Mouse (Mus musculus) left cerebral cortex, postnatal 36 days (tissue): Measurements from ENCODE around the gene Glt6d1. TPM values are rescaled to one million over a fixed set of nuclear protein-coding genes. Genes with fewer than 3 reads are reported as not detected.

Experiments
- DNase-seq, 2 experiments: peaks; one replicate each; pipeline ENCODE4 v3.0.0; 2021 to 2022; ENCODE audit warnings: low spot score in 2 of 2, mixed read lengths in 1 of 2
- intact Hi-C: fragments of 180-260 bp; cut with DNase I; formaldehyde crosslinking; loops from one replicate; pipeline ENCODE4 v1.15.1; 2025
- total RNA-seq, 2 experiments: library from RNA; stranded (reverse); gene quantifications; 2 replicates each; pipeline ENCODE4 v1.2.3; 2021

Gene Glt6d1
- total RNA-seq, 2 experiments from 2014 or later, result not detected

DNA sequence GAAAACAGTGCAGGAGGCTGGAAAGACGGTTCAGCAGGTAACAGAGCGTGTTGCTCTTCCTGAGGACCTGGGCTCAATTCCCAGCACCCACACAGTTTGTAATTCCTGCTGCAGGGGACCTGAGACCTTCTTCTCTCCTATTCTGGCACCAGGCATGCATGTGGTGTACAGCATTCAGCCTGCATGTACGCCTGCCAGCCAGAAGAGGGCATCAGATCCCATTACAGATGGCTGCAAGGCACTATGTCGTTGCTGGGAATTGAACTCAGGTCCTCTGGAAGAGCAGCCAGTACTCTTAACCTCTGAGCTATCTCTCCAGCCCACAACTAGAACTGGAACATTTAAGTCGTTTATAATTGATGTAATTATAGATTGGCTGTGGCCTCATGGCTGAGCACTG, 2.3 kb downstream of the Glt6d1 start:
- intact Hi-C loops, result no loop called here
- DNase-seq, result no peak

DNA sequence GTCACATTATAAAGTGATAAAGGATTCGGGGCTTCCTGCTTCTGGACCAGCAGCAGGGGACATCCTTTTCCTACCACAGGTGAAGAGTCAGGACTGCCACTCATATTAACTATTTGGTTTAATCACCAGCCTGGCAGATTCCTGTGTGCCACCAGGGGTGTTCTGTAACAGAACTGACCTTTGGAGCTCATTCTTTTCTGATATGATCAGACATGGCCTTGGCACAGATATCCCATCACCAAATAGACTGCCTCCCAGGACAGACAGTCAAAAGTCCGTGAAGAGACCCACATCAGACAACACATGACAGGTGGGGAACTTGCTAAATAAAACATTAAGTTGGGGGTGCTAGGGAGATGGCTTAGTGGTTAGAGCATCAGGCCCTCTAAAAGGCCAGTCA, 3.9 kb downstream of the Glt6d1 start:
- DNase-seq, result no peak
- intact Hi-C loops, result no loop called here

DNA sequence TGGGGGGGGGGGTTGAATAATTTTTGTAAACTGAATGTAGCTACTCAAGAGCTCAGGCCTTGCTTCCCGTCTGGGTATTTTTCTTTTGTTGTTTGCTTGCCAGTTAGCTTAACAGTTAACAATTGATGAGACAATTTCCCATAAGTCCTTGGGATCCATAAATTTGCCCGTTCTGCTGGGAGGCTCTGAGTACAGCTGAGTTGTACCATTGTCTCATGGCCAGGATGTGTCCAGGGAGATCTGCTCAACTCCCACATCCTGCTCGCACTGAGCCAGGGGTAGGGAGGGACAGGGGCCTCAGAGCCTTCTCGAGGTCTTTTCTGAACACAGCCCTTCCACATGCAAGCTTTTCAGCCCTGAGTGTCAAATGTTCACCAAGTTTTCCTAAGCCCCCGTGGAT, 17.6 kb downstream of the Glt6d1 start:
- DNase-seq, result no peak
- intact Hi-C loops, result no loop called here

DNA sequence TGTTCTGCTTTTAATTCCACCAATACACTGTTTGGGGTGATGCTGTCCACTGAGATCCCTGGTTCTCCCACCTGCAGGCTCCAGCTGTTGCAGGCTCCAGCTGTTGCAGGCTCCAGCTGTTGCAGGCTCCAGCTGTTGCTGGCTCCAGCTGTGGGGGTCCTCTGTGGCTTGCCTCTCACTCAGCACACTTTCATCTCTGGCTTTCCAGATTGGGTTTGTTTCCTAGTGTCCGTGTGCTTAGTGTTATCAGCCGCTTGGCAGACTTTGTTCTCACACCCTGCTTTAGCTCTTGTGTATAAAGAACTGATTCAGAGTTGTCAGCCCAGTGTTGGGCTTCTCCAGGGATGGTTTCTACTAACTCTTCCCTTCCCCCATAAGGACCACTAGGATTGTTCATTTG, 18.0 kb downstream of the Glt6d1 start:
- intact Hi-C loops, result no loop called here
- no peak for DNase-seq

DNA sequence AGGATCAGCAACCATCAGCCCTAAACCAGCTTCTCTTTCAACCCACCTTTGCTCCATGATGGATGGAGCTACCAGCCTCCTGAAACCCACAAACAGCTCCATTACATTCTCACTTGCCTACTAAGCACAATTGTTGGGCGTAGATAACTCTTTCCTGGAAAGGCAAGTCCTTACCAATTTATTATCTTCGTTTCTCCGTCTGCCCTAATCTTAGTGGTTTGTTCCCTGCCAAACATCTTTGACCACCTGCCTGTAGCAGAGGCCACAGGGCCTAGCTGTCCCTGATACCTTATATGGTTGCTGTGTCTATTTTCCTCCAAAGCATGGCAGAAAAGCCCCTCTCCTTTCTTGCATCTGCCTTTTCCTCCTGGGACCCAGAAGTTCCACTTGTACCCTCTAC, 26.6 kb downstream of the Glt6d1 start:
- intact Hi-C loops, result no loop called here
- no peak for DNase-seq

DNA sequence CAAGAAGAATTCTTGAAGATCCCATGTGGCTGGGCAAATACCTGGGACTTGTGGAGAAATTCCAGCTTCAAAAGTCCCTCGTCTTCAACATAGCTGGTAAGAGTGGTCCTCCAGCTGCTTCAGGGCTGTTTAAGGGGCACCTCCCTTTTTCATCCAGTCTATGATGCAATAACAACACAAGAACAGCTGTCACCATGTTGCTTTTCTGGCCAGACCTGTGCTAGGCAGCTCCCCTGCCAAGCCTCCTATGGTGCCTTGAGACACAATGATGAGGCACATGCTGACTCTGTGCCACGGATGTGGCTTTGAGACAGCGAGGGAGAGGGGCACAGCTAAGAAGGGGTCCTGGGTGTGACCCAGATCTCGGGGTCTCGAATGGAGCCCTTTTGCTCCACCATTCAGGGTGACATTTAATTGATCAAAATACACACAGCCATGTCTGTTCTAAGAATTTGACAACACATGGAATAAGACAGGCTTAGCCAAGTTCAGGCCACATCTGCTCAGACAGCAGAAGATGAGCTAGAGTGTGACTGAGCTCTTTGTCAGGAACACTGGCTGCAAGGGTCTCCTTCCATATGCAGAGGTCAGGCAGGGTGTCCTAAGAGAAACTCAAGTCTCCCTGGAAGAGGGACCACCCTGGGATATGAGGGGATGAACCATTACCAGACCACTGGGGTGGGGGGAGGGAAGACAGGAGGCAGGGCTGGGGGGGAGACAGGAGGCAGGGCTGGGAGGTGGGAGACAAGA, 29.9 kb downstream of the Glt6d1 start:
- intact Hi-C loops, result no loop called here
- DNase-seq, result no peak

DNA sequence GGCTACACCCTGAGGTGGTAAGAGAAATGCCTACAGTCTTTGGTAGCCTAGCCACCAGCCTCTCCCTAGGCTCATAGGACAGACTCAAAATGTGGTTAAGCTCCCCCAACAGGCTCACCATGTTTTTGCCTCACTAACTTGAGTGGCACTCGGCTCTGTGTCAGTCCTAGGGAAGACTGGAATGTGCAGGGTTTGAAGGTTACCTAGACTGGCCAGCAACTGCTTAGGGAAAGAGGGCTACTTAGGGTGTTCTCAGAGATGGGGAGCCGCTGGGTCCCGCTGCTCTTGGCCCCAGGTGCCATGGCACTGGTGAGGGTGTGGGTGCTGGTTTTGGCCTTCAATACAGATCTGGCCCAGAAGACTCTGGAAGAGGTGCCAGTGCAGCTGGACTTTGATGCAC, 33.7 kb downstream of the Glt6d1 start, which contains the start of gene Gm13539:
Gm13539 (plus strand) TSS at position 301 of the 400 bp plus-strand sequence.
- intact Hi-C loops, result no loop called here
- DNase-seq, result no peak

DNA sequence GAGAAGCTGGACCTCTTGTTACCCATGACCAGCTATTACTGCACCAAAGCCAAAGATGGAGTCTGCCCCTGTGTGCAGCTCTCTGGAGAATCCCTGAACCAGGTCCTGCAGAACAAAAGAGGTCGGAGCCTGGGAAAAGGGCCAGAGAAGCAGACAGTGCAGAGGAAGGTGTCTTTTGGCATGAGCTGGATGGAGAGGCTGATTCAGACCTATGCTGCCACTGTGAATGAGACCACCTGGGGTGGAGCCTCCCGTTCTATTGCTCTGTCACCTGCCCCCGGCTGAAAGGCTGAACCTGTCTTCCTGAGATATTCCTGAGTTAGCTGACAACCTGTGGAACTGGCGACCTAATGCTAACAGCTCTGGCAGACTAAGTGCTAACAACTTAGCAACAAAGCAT, 34.7 kb downstream of the Glt6d1 start:
- intact Hi-C loops, result no loop called here
- DNase-seq, result no peak

DNA sequence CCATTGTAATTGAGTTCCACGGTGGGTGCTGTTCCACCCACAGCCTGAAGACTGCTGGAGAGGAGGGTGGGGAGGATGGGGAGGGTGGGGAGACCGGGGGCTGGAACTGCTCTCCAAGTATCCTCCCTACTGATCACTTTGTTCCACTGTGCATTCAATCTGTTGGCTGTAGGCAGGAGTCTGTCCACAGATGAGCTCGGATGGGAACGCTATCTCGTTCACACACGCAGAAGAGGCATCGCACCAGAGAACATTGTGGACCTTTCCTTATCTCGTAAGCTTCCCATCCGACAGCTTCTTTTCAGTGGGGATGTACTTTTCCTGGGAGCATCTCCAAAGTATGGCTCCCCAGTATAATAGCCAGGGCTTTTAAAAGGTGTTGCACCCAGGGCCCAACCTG, 36.6 kb downstream of the Glt6d1 start:
- no peak for DNase-seq
- intact Hi-C loops, result no loop called here

DNA sequence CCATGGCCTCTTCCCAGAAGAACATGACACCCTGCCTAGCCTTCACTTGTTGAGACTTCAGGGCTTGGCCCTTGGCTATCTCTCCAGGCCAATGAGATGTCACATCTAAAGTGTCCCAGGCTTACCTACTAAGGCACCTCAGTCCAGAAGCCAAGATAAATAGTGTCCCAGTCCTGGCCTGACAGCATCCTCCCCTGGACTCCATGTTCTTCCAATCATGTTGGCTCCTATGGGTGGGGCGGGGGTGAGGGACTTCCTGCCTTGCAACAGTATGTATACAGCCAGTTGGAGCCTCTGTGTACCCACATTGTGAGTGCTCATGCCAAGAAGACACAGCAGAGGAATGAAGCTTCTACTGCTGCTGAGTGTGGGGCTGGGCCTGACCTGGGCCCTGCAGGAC, 38.9 kb downstream of the Glt6d1 start, which contains the start of gene Lcn11:
Lcn11 (plus strand) TSS at position 301 of the 400 bp plus-strand sequence.
- no peak for DNase-seq
- intact Hi-C loops, result no loop called here

DNA sequence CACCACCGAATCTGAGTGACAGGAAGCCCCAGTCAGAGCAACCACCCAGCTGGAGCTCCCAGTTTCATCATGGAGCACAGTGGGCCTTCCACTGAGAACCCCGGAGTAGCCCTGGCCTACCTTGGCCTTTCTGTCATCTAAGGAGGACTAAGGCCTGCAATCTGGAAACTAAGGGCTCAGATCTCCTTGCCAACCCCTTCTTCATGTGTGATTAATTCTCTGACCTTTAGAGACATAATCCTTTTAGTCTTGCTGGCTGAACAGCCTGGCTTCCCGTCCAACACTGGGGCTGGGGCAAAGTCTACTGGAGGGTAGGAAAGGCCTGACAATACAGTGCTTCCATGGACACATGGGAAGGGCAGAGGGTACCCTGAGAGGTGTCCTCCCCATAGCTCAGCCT, 39.7 kb downstream of the Glt6d1 start:
- intact Hi-C loops, result no loop called here
- no peak for DNase-seq

DNA sequence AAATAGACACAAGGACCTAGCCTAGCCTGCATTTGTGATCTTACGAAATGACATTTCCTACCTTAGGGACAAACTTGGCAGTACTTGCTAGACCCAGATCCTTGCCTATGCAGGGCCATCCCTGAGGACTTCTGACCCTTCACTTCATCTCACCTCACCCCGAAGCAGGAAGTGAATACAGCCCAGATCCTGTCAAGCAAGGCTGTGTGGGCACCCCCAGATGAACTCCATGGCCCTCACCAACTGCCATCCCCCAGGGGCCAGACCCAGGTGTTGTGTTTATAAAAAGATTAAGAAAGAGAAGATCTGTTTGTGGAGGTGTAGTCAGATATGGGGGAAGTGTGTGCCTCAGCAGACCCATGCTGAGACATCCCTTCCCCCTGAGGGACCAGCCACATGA, 41.0 kb downstream of the Glt6d1 start:
- intact Hi-C loops, result no loop called here
- DNase-seq, result no peak

DNA sequence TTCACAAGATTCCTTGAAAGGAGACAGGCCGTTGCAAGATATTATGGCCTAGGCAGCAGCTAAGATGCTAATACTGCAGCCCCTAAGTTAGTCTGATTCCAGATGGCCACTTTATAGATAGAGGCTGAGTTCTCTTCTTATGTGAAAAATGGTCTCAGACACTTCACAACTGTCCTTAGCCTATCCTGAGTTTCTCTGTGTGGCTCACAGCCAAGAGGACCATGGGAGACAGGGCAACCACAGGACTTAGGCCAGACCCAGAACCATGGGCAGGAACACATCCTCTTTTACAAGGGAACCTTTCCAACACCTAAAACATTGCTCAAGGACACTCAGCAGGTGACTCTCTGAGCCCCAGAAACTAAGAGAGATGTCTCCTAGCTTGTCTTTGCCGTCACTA, 42.1 kb downstream of the Glt6d1 start:
- intact Hi-C loops, result no loop called here
- no peak for DNase-seq

DNA sequence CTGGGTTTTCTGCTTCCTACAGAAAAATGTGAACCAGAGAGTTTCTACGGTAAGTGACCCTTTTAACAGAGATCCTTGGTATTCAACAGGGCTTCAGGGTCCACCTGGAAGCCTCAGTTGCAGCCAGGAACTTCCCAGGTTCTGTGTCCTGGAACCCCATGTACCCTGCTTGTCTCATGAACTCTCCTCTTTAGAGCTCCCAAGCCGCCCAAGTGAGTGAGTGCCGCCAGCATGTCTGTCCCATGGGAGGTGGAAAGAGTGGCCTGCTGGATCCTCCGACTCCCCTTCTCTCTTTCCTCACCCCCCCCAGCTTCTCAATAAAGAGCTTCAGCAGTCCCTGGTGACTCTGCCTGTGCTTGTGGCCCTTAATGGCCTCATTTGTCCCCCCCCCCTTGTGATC, 47.9 kb downstream of the Glt6d1 start:
- no peak for DNase-seq
- intact Hi-C loops, result no loop called here

DNA sequence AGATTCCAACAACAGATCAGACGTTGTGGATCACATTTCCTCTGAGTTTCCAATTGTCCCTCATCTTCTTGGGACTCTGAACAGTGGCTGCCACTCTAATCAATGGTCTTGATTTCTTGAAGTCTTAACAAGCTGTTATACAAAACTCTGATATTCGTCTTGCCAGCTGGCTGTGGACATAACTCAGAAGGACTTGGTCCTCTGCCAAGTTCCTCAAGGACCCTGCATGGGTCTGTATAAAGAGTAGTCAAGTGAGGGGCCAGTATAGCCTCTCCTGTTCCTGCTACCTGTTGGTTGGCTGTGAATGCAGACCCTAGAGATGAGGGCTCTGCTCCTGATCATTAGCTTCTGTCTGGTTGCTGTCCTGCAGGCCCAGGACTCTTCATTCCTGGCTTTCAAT, 50.4 kb downstream of the Glt6d1 start, which contains the start of gene Lcn3:
Lcn3 (plus strand) TSS at position 301 of the 400 bp plus-strand sequence.
- intact Hi-C loops, result no loop called here
- DNase-seq, result no peak

DNA sequence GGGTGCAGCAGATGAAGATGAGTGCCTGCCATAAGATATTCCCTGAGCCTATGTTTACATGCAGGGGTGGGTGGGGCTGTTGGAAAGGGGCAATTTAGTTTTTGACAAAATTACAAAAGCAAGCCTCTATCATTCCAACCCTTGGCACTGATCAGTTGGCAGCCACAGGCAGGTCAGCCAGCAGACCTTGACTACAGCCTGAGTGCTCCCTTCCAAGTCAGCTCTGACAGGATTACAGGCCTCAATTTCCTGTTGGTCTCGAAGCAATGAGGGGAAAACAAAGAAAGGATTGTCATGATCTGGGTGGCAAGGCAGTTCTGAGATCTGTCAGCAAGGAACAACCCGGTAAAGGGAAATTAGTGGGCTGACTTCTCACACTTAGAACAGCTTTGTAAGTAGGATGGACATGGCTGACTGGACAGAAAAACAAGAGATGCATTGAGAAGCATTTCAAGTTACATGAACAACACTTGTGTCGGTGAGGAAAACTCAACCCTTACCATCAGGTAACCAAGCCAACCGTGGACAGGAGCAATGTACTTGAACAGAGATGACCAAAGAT, 57.5 kb downstream of the Glt6d1 start:
- no peak for DNase-seq
- intact Hi-C loops, result no loop called here

DNA sequence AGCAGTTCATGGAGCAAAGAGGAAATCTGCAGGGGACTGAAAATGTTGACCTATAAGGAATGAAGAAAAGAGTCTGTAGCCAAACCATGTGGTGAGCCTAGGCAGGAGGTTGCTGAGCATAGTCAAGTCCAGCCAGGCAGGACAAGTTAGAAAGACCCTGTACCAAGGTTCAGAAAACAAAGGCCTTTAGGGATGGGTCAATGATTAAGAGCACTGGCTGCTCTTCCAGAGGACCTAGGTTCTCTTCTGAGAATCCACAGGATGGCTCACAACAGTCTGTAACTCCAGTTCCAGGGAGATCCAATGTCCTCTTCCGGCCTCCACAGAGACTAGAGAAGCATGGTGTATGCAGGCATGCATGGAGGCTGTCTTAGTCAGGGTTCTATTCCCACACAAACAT, 61.4 kb downstream of the Glt6d1 start:
- intact Hi-C loops, result no loop called here
- no peak for DNase-seq

Other genes starting within 250 kb of the Glt6d1 start
- 1 to 10 TPM; 1.4 to 2.4 TPM for gene Mamdc4, start 241.0 kb downstream of the Glt6d1 start, total RNA-seq
- gene Phpt1, start 240.6 kb downstream of the Glt6d1 start, total RNA-seq, result 10 to 100 TPM; 74.6 to 75.4 TPM
- 100 to 1,000 TPM in 1 of 2 experiments, 10 to 100 TPM in 1; 99.8 to 110 TPM for gene Ajm1, start 234.1 kb downstream of the Glt6d1 start, total RNA-seq
- 100 to 1,000 TPM; 144 to 160 TPM for gene Rabl6, start 207.3 kb downstream of the Glt6d1 start, total RNA-seq
- gene Ccdc183, start 198.2 kb downstream of the Glt6d1 start, total RNA-seq, result not detected
- 10 to 100 TPM; 19.8 to 29.2 TPM for gene Tmem141, start 193.8 kb downstream of the Glt6d1 start, total RNA-seq
- under 1 TPM; 0.25 to 0.50 TPM for gene Fcna, start 187.8 kb downstream of the Glt6d1 start, total RNA-seq
- gene Lcn8, start 162.7 kb downstream of the Glt6d1 start, total RNA-seq, result not detected
- not detected for gene Lcn5, start 157.9 kb downstream of the Glt6d1 start, total RNA-seq
- gene Lcn6, start 139.1 kb downstream of the Glt6d1 start, total RNA-seq, result not detected
- not detected for gene Lcn10, start 133.1 kb downstream of the Glt6d1 start, total RNA-seq
- gene Obp2a, start 115.8 kb downstream of the Glt6d1 start, total RNA-seq, result not detected
- gene Bmyc, start 109.1 kb downstream of the Glt6d1 start, total RNA-seq, result 100 to 1,000 TPM in 1 of 2 experiments, 10 to 100 TPM in 1; 83.5 to 107 TPM
- gene Obp2b, start 78.8 kb downstream of the Glt6d1 start, total RNA-seq, result not detected
- gene Lcn3, start 50.3 kb downstream of the Glt6d1 start, total RNA-seq, result not detected
- gene Lcn11, start 38.8 kb downstream of the Glt6d1 start, total RNA-seq, result not detected
- not detected for gene Gm13539, start 33.6 kb downstream of the Glt6d1 start, total RNA-seq
- not detected for gene Lcn9, start 7.3 kb upstream of the Glt6d1 start, total RNA-seq
- not detected for gene Sohlh1, start 31.4 kb upstream of the Glt6d1 start, total RNA-seq
- 100 to 1,000 TPM; 100 to 155 TPM for gene Kcnt1, start 47.9 kb upstream of the Glt6d1 start, total RNA-seq
- 100 to 1,000 TPM; 154 to 163 TPM for gene Camsap1, start 167.4 kb upstream of the Glt6d1 start, total RNA-seq
- 10 to 100 TPM; 63.2 to 64.8 TPM for gene Ubac1, start 205.9 kb upstream of the Glt6d1 start, total RNA-seq